Mouse (Mus musculus) ES-Bruce4 (cell line): ENCODE data around the gene Anks4b.

ENCODE experiments used
- CTCF ChIP-seq: IDR thresholded peaks from one replicate; pipeline ENCODE4 v1.8.1; 2011; ENCODE audit warnings: low read depth, low read length
- POLR2A ChIP-seq: IDR thresholded peaks from one replicate; pipeline ENCODE4 v1.8.1; 2011; ENCODE audit warnings: low read length; ENCODE audit not compliant: insufficient read depth

DNA sequence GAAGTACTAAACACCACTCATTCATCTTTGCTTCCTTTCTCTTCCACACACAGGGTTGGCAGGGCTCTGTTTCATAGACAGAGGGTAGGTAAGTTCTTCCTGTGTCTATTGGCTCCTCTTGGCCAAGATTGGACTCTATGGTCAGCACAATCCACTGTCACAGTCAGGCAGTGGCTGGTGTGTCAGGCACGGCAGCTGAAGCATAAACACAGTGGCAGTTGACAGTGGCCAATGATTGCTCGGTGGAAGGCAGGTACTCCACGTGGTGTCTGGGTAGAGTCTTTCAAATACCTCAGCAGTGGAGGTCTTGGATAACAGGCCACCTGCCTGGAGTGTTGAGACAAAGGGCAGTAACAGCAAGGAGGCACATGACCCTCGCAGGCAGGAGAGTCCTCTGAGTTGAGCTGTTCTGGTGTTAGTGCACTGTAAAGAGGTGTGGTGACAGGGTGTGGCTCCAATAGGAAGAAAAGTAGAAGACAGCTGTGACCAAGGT, 15.5 kb upstream of the Anks4b start:
- TF ChIP-seq CTCF: no peak
- no peak for TF ChIP-seq POLR2A
